Mouse (Mus musculus) ZHBTc4 (cell line): ENCODE results near the gene Zfp787.

Experiments used
- DNase-seq: peaks from one replicate; pipeline ENCODE4 v3.0.0-alpha.2; 2011; ENCODE audit warnings: low read depth, low spot score

The Zfp787 gene

DNA sequence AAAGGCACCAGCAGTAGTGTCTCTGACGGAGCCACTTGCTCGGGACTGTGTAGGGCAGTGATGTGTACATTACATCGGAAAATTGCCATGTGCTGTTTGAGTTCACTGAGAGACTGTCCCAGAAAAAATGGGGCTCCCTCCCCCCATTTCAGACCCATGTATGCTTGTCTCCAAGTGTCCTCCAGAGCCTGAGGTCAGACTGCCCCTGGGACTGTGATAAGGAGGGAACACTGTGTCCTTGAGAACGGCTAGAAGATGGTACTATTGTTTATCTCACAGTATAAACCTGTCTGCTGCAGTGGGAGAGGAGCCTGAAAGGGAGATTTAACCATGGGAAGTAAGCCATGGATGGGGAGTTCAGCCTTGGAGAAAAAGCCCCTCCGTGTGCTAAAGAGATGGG, 8.9 kb upstream of the Zfp787 start:
- no peak for DNase-seq

DNA sequence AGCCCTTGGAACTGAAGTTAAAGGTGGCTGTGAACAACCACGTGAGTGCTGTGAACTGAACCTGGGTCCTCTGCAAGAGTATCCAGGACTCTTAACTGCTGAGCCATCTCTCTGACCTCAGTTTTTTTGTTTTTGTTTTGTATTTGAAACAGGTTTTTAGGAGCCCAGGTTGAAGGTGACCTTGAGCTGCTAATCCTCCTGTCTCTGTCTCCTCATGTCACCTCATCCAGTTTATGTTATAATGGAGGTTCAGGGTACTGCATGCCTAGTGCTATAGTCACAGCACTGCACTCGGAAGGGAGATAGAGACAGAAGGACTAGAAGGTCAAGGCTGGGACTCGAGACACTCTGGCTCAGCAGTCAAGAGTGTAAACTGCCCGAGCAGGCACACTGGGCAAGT, 6.4 kb upstream of the Zfp787 start:
- DNase-seq = peak; percentile 31

DNA sequence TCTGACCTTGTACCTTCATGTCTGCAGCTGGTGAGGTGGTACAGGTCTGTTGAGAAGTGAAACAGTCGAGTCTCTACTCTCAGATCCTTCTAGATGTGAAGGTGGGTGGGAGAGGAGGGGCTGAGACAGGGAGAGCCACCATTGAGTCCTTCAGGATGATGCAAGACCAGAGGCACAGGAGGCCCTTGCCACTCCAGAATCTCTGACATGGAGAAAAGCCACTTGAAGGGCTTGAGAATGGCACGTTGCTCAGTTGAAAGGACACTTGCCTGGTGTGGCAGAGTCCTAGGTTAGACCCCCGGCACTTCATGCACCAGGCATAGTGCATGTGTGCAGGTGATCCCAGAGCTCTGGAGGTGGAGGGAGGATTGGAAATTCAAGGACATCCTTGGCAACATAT, 5.7 kb upstream of the Zfp787 start:
- DNase-seq = no peak

DNA sequence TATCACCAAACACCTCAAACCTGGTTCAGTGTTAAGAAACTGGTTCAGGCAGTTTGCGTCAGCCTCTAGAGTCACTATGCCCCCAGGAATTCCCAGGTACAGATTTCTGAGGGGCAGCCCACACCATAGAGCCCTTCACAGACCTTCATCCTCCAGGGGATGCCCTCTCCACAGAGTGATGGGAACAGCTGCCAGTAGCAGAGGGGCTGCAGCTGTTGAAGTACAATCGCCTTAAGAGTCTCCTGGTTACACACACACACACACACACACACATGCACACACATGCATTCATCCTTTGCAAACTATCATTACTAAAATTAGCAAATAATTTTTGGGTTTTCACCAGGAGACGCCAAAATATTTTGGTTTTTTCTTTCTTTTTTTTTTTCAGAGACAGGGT, 3.8 kb upstream of the Zfp787 start:
- DNase-seq = no peak

DNA sequence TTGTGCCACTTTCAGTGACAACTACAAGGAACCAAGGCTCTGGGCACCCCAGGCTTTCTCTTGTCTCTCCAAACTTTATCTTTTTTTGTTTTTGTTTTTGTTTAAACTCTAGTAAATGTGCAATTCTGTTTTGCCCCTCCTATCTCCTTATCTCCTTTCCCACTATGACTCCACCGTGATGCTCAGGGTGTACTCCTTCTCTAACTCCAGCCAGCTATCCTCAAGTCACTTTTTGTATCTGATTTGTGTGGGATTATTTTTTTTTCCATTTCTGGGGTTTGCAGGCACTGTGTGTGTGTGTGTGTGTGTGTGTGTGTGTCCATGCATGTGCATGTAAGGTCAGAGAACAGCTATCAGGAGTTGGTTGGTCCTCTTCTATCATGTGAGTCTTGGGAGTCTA, 1.7 kb upstream of the Zfp787 start:
- DNase-seq = no peak

DNA sequence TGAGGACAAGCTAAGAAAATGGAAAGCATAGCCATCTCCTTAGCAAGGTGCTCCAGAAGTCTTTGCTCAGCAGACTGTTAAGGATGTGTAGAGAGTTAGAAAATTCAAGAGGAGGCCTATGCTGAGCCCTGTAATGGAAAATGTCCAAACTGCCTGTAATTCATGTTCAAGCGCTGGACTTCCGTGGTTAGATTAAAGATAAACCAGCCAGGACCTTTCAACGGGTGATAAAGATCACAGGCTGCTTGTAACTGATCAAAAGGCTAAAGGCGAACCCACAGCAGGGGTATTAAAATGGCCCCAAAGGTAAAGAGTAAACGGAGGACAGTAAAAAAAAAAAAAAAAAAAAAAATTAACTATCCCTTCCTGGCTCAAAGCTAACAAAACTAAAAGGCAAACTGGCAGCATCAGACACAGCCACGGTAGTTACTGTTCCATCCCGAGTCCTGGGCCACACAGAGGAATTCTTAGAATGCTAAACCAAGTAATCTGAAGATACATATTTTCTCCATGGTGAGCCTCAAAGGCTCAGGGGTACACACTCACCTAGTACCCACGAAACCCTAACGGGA, 1.2 kb upstream of the Zfp787 start:
- DNase-seq = no peak

DNA sequence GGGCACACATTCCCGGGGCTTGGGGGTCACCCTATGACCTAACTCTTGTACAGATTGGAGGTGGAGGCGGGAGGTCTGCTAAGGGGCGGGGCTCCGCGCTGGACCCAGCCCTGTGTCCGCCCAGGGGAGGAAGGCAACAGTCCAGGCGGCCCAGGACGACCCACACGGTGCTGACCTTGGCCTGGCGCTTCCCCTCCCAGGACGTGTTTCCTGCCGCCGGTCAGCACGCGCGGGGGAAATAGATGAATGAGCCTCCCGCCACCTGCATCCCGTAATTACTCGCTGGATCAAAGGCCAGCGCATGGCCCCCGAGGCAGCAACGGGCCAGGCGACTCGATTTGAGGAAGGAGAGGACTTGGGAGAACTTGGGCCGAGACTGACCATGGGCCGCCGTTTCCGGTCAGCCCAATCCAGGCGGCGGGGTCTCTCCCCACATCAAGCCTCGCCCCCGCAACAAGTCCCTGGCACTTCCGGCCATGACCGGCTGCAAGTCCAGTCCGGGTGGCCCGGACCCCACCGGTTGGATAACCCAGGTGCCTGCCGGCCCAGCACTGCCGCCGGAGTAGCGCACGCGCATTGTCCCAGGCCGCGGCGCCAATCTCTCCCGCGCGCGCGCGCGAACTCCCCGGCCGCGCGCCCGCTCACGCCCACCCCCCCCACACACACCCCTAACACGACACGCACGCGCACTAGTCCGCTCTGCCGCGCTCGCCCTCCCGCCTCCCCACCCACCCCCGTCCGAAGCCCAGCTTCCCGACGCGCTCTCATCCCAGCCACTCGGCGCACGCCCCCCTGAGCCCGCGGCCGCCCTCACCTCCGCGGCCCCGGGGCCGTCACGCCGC, 545 bp downstream of the Zfp787 start:
- DNase-seq = peak; percentile 94

DNA sequence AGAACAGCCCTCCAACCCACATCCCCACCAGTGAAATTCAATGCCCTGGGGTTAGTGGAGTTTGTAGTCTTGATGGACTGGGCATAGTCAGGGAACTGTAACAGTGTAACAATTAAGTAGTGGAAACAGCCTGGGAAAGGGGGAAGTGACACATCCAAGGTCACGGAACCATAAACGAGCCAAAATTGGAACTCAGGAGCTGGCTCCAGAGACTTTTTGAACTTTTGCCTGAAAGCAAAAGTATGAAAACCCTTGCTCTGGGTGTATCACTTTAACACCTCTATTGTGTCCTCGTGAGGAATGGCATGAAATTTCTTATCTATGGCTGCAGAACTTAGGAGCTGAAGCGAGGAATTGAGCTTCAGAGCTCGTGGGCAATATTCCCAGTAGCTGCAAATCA, 1.6 kb downstream of the Zfp787 start:
- no peak for DNase-seq

DNA sequence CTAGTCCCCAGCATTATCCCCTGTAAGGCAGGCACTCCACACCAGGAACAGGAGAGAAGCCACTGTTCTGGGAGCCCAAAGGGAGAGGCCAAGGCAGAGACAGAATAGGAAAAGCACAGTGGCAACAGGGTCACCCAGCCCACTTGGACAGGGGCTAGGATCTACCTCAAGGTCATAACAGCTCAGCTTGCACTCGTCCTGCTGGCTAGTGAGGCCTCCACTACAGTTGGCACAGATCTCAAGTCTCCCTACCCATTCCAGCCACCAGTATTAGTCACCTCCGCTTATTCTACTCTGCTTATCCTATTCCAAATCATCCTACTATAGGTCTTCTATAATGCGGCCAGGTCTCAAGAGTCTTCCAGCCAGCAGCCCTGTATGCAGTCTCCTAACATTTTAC, 2.7 kb downstream of the Zfp787 start:
- DNase-seq = no peak

DNA sequence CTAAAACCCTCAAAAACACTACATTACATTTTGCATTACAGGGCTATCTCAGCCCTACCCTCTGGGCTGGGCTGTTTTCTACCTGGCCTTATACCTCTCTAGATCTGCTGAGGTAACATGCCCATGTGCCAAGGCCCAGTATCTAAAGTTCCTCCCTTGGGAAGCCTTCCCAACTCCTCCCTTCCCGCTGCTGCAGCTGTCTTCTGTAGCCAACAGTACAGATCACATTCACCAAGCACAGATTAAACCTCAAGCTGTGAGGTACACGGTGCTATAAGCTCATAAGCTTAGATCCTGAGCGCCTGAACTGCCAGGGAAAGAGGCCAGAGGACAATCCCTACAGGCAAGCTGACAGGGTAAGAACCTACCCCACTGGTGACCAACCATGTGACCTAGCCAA, 3.8 kb downstream of the Zfp787 start:
- DNase-seq = no peak

DNA sequence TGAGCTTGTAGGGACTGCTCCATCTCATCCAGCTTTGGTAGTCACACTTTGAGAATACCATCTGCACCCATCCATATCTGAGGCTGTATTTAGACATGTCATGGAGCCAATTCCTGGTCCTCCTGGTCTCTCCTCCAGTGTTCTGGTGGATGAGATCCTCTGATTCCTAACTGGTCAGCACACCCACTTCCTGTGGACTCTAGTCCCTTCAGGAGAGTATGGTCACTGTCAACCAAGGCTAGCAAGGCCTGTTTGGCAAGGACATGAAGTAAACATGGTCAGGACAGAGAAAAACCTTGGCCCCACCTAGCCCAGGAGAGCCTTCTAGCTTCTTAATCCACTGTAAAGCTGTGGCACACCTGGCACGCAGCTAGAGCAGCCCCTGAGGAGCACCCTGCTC, 4.5 kb downstream of the Zfp787 start:
- DNase-seq = no peak

DNA sequence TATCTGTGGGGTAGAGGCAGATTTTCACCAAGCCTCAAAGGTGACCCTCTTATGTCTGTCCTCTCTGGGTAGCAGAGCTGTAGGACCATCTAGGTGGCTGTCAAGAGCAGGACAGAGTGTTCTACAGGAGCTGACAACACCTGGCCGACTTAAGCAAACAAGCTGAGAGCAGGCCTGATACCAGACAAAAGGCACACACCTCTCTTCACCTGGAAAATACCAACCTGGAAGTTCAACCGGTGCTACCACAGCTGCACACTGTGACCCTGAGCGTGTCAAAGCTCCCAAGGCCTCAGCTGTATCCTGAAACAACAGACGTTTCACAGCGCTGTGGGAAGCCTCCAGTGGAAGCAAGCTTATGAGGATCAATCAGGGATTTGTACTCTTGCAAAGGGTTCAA, 8.1 kb downstream of the Zfp787 start:
- no peak for DNase-seq

DNA sequence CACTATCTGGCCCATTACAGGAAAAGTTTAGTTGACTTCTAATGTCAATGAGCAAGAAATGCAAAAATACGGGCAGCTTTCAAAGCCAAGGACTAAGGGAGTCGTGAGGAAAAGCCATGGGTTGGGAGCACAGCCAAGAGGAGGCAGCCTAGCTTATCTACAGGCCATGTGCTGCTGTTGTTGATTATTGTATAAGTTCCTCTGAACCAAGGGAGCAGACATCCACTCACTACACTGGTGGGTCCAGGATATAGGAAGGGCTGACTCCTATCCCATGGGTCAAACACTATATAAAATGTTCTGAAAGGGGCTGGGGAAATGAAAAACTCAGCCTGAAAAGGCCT, 8.8 kb downstream of the Zfp787 start:
- DNase-seq = no peak

DNA sequence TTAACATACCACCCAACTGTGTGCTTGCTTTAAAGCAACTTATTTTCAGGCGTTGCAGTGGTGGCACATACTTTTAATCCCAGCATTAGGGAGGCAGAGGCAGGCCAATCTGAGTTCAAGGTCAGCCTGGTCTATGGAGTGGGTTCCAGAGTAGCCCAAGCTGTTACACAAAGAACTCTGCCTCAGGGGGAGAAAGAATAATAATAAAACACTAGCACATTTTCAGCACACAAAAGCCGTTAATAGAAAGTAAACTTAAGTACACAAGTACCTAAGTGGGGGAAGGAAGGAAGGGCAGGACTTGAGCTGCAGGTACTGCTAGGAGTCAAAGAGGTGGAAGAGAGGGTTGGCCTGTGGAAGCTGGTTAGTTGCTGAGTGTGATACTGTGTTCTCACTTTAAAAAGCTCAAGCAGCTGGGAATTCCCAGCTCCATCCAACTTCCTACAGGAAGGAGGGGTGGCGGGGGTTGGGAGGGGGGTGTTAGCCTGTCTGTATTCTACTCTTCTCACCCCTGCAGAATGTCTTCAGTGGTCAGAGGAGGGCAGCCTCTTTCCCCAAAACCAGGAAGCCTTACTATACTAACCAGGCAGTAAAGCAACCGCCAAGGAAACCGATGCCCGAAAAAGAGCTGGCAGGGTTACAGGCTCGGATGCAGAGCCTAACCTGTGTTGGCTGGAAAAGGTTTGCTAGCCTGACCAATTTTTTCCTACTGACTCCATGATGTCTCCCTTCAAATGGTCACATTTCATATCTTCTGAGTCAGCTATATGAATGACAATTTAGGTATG, 9.4 kb downstream of the Zfp787 start:
- peak; percentile 74 for DNase-seq

DNA sequence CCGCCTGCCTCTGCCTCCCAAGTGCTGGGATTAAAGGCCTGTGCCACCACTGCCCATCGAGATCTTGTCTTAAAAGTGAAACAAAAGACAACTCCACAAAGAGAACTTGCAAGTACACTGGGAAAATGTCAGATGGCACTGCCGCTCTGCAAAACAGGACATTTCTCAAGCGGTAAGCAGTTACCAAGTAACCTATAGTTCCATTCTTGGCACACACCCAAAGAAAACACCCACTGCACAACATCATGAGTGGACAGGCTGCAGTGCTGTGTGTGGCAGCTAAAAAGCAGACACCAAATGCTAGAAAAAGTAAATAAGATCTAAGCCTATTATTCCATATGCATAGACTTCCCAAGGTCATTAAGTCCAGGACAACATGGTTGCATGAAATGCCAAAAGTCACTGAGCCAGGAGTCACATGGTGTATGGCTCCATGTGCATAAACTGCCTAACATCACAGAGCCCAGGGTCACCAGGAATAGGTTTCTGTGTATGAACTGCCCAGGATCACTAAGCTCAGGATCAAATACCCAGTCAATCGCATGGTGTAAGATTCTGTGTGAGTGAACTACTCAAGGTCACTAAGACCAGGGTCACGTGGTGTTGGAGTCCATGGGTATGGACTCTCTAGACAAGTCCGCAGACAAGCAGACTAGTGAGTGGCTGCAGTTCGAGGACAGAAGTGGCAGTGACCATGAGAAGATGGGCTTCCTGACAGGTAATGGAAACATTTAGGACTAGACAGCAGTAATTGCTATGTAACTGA, 10.2 kb downstream of the Zfp787 start:
- DNase-seq = peak; percentile 43

DNA sequence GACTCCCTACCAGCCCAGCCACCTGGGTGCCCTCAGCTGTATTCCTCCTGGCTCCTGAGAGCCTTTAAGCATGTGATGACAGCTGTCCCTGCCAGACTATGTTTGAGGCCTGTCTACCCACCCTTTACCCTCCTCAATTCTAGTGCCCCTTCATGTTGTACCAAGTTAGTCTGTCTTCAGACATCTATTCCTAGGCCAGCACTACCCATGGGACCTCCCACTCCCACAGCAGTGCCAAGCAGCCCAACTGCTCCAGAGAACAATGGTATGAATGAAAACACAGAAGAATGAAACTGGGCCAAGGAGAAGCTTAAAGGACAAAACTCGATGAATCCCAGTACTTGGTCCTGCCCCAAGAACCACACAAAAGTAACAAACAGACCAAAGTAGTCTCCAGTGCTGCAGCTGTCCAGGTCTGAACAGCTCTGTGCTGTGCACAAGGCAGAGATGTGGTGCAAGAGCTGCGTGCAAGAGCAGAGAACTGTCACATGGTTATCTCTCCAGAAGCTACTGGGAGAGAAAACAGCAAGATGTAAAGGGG, 11.7 kb downstream of the Zfp787 start:
- no peak for DNase-seq

DNA sequence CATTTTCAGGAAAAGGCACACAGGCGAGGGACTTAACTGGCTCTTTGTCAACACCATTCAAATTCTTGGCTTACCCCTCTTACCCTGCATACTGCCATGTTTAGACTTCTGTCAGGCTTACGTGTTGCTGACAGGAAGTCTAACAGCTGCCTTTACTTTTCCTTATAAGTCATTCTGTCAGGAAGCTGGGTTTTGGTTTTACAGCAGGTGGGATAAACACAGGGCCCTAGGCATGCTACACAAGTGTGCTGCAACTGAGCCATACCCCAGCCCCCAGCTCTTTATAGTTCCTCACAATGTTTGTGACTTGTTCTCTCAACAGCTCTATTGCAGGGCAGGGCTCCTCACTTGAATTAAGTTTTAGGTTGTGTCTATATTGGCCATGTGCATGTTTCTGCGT, 16.5 kb downstream of the Zfp787 start:
- no peak for DNase-seq

DNA sequence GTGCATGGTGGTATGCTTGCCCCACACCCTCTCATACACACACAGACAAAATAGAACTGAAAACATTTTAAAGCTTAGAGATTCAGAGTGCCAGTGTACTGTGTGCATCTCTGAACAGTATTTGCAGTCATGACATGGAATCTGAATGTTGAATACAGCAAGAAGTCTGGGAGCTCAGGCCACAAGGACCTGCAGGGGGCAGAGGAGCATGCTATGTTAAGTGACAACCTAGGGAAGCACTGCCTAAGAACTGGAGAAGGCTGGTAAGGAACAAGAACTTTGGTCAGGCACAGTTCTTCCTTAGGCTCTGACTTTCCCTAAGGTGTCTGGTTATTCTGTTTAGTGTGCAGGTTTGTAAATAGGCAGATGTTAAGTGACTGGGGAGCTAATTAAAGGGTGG, 19.3 kb downstream of the Zfp787 start:
- no peak for DNase-seq

DNA sequence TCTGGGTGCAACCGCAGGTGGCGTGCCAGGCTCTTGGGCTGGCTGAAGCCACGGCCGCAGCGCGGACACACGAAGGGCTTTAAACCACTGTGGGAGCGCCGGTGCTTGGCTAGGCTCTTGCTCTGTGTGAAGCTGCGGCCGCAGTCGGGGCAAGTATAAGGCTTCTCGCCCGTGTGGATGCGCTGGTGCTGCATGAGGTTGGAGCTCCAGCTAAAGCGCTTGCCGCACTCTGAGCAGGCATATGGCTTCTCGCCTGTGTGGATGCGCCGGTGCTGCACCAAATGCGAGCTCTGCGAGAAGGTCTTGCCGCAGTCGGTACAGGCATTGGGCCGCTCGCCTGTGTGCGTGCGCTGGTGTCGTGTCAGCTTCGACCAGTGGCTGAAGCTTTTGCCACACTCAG, 23.2 kb downstream of the Zfp787 start:
- peak; percentile 64 for DNase-seq

DNA sequence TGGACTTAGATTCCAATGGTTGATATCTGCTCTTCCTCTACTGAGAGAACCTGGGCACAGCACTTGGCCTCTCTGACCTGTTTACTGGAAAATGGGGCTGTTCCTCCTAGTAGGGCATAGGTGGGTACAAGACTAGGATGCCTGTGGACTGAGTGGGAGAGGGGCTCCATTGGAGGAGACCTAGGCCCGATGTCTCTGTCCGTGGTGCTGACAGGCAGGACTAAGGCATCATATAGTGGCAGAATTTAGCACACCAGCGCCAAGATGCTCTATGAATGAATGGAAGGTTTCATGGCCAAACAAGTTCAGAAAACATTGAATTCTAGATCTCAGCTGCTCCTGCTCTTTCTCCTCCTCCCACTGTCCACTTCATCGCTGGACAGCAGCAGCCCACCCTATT, 25.5 kb downstream of the Zfp787 start:
- DNase-seq = peak; percentile 46

DNA sequence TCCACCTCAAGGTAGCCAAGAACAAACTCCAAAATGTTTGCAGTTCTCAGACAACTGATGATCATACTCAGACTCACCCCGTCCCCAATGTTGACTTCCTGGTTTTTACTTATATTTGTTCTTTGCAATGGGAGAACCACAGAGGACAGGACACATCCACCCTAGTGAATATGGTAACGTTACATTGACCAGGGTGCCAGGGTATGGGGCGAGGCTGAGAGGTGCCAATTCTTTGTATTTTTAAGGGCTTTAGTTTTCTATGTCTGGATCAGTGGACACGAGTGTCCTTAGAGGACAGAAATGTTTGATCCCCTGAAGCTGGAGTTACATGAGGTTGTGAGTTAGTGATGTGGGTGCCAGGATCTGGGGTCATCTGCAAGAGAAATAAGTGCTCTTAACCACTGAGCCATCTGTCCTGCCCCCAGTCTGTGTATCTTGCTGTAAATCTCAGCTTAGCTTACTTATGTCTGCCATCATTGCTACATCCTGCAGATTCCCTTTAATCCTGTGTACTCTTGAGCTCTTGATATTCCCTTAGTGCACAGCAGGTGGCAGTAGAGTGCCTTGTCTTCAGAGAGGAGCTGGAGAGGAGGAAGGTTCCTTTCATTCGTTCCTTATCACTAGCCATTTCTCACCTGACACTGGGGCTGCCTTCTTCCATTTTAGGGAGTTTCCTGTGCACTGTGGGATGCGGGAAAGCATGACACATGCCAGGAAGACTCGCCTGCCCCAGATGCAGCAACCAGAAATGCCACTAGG, 28.9 kb downstream of the Zfp787 start:
- DNase-seq = peak; percentile 85
